Mouse (Mus musculus): ENCODE results near the gene Olfr1386. TPM values are rescaled to one million over a fixed set of nuclear protein-coding genes. Genes with fewer than 3 reads are reported as not detected.
"Not testable (repeated sequence)": the region's sequence is repeated elsewhere in the genome, so short reads cannot be mapped to it uniquely, and the experiment has no call there.

The Olfr1386 gene
- polyA plus RNA-seq (2016; fragmentation: Nextera tagmentation; extraction: Ambion mirVana): not detected in 2 replicates

- H3K36me3 ChIP-seq; H3K9me3 ChIP-seq (replicated peaks); H3K4me3 ChIP-seq; H3K27me3 ChIP-seq (ENCODE audit: low read depth, poor library complexity, severe bottlenecking); H3K27ac ChIP-seq; H3K4me1 ChIP-seq; DNase-seq (ENCODE audit: low spot score): not testable (repeated sequence)
- 76% methylated on average over 3 of the region's 3 CpGs for WGBS
These were observed at the start of gene Olfr1386 for GRCm38 (mm10) chr11:49464746-49465145. Gene Olfr1386 (plus strand): TSS chr11:49465046.

- Histone ChIP-seq H3K4me1 (no peaks in the 10 kb centered on the region), H3K4me3 (no peak within 1 kb of the TSS), H3K9me3 (replicated peaks) (no peaks in the 10 kb centered on the region), H3K27me3 (ENCODE audit: low read depth, poor library complexity, severe bottlenecking) (no peaks in the 10 kb centered on the region), H3K27ac (no peak within 1 kb of the TSS), H3K36me3 (no peaks in the 10 kb centered on the region)
- no peak for DNase-seq (ENCODE audit: low spot score)
- WGBS: 94% methylated on average over 2 of the region's 2 CpGs
These were observed 42.1 kb upstream of the Olfr1386 start, which contains the start of gene Olfr1389 for GRCm38 (mm10) chr11:49422767-49423166. Gene Olfr1389 (plus strand): TSS chr11:49423067.

- H3K27ac ChIP-seq: no peak overlapping the region
- DNase-seq (ENCODE audit: low spot score): no peak
These were observed 39.5 kb upstream of the Olfr1386 start for GRCm38 (mm10) chr11:49425257-49425927.

GRCm38 (mm10) chr11:49429641-49430040 is 35.2 kb upstream of the Olfr1386 start:
- DNase-seq (ENCODE audit: low spot score): no peak
- H3K4me1 ChIP-seq: no peaks in the 10 kb centered on the region
- no peaks in the 10 kb centered on the region for H3K9me3 ChIP-seq (replicated peaks)
- whole genome bisulfite sequencing: 90% methylated on average over 2 of the region's 2 CpGs
- H3K27me3 ChIP-seq (ENCODE audit: low read depth, poor library complexity, severe bottlenecking): no peaks in the 10 kb centered on the region
- no peak overlapping the region for H3K27ac ChIP-seq
- H3K4me3 ChIP-seq: no peak overlapping the region
- no peaks in the 10 kb centered on the region for H3K36me3 ChIP-seq

More at GRCm38 (mm10) chr11:49425257-49425927, 39.5 kb upstream of the Olfr1386 start:
- no peaks in the 10 kb centered on the region for H3K4me1 ChIP-seq
- H3K9me3 ChIP-seq (replicated peaks): no peaks in the 10 kb centered on the region
- no peaks in the 10 kb centered on the region for H3K27me3 ChIP-seq (ENCODE audit: low read depth, poor library complexity, severe bottlenecking)
- whole genome bisulfite sequencing: 93% methylated on average over 1 of the region's 1 CpGs
- no peaks in the 10 kb centered on the region for H3K36me3 ChIP-seq
- H3K4me3 ChIP-seq: no peak overlapping the region

GRCm38 (mm10) chr11:49436411-49436810 is 28.4 kb upstream of the Olfr1386 start, which contains the start of gene Olfr1388:
Gene Olfr1388 (plus strand): TSS chr11:49436624.
- WGBS: 89% methylated on average over 3 of the region's 3 CpGs
- H3K9me3 ChIP-seq (replicated peaks): no peaks in the 10 kb centered on the region
- H3K36me3 ChIP-seq: no peaks in the 10 kb centered on the region
- H3K27me3 ChIP-seq (ENCODE audit: low read depth, poor library complexity, severe bottlenecking): no peaks in the 10 kb centered on the region
- no peak within 1 kb of the TSS for H3K27ac ChIP-seq
- H3K4me3 ChIP-seq: no peak within 1 kb of the TSS
- H3K4me1 ChIP-seq: no peaks in the 10 kb centered on the region
- no peak for DNase-seq (ENCODE audit: low spot score)

- Histone ChIP-seq H3K27ac (no peak within 1 kb of the TSS), H3K27me3 (ENCODE audit: low read depth, poor library complexity, severe bottlenecking) (no peaks in the 10 kb centered on the region), H3K36me3 (no peaks in the 10 kb centered on the region), H3K4me1 (no peaks in the 10 kb centered on the region), H3K9me3 (replicated peaks) (no peaks in the 10 kb centered on the region), H3K4me3 (no peak within 1 kb of the TSS)
- 77% methylated on average over 1 of the region's 1 CpGs for WGBS
- DNase-seq (ENCODE audit: low spot score): no peak
These were observed 9.8 kb upstream of the Olfr1386 start, which contains the start of gene Olfr1387 for GRCm38 (mm10) chr11:49455043-49455442. Gene Olfr1387 (plus strand): TSS chr11:49455343.

GRCm38 (mm10) chr11:49485973-49486372 is 21.1 kb downstream of the Olfr1386 start:
- H3K27ac ChIP-seq: no peak overlapping the region
- no peaks in the 10 kb centered on the region for H3K36me3 ChIP-seq
- DNase-seq (ENCODE audit: low spot score): no peak
- H3K9me3 ChIP-seq (replicated peaks): no peaks in the 10 kb centered on the region
- no peaks in the 10 kb centered on the region for H3K4me1 ChIP-seq
- 28% methylated on average over 4 of the region's 4 CpGs for WGBS
- H3K27me3 ChIP-seq (ENCODE audit: low read depth, poor library complexity, severe bottlenecking): no peaks in the 10 kb centered on the region
- no peak overlapping the region for H3K4me3 ChIP-seq

GRCm38 (mm10) chr11:49488770-49489169 is 23.9 kb downstream of the Olfr1386 start, which contains the start of gene Olfr1385:
Gene Olfr1385 (plus strand): TSS chr11:49489070.
- not testable (repeated sequence) for DNase-seq (ENCODE audit: low spot score); H3K36me3 ChIP-seq; H3K4me3 ChIP-seq; H3K9me3 ChIP-seq (replicated peaks); H3K4me1 ChIP-seq; H3K27ac ChIP-seq; H3K27me3 ChIP-seq (ENCODE audit: low read depth, poor library complexity, severe bottlenecking)
- 74% methylated on average over 1 of the region's 1 CpGs for WGBS

GRCm38 (mm10) chr11:49518086-49518485 is 53.2 kb downstream of the Olfr1386 start:
- Histone ChIP-seq H3K9me3 (replicated peaks) (no peaks in the 10 kb centered on the region), H3K4me1 (no peaks in the 10 kb centered on the region), H3K27ac (no peak overlapping the region), H3K36me3 (no peaks in the 10 kb centered on the region), H3K4me3 (no peak overlapping the region), H3K27me3 (ENCODE audit: low read depth, poor library complexity, severe bottlenecking) (no peaks in the 10 kb centered on the region)
- 82% methylated on average over 5 of the region's 5 CpGs for WGBS
- no peak for DNase-seq (ENCODE audit: low spot score)

- H3K4me3 ChIP-seq: no peak within 1 kb of the TSS
- H3K9me3 ChIP-seq (replicated peaks): no peaks in the 10 kb centered on the region
- H3K4me1 ChIP-seq: no peaks in the 10 kb centered on the region
- no peak within 1 kb of the TSS for H3K27ac ChIP-seq
- DNase-seq (ENCODE audit: low spot score): no peak
- H3K36me3 ChIP-seq: no peaks in the 10 kb centered on the region
- H3K27me3 ChIP-seq (ENCODE audit: low read depth, poor library complexity, severe bottlenecking): no peaks in the 10 kb centered on the region
These were observed 54.5 kb downstream of the Olfr1386 start, which contains the start of gene Olfr1383 for GRCm38 (mm10) chr11:49519348-49519747. Gene Olfr1383 (plus strand): TSS chr11:49519648.

Other genes starting within 250 kb of the Olfr1386 start
- gene Mgat1, start 220.9 kb upstream of the Olfr1386 start, polyA plus RNA-seq (2016; fragmentation: Nextera tagmentation; extraction: Ambion mirVana): 40.0 and 46.0 TPM in 2 replicates
- gene Olfr1393, start 186.7 kb upstream of the Olfr1386 start, polyA plus RNA-seq (2016; fragmentation: Nextera tagmentation; extraction: Ambion mirVana): not detected in 2 replicates
- not detected in 2 replicates for gene Olfr1392, start 179.8 kb upstream of the Olfr1386 start, polyA plus RNA-seq (2016; fragmentation: Nextera tagmentation; extraction: Ambion mirVana)
- not detected in 2 replicates for gene Olfr10, start 160.3 kb upstream of the Olfr1386 start, polyA plus RNA-seq (2016; fragmentation: Nextera tagmentation; extraction: Ambion mirVana)
- not detected in 2 replicates for gene Olfr1391, start 142.3 kb upstream of the Olfr1386 start, polyA plus RNA-seq (2016; fragmentation: Nextera tagmentation; extraction: Ambion mirVana)
- not detected in 2 replicates for gene Olfr1390, start 129.9 kb upstream of the Olfr1386 start, polyA plus RNA-seq (2016; fragmentation: Nextera tagmentation; extraction: Ambion mirVana)
- gene Olfr1389, start 42.0 kb upstream of the Olfr1386 start, polyA plus RNA-seq (2016; fragmentation: Nextera tagmentation; extraction: Ambion mirVana): not detected in 2 replicates
- gene Olfr1388, start 28.4 kb upstream of the Olfr1386 start, polyA plus RNA-seq (2016; fragmentation: Nextera tagmentation; extraction: Ambion mirVana): 0.09 and 0.10 TPM in 2 replicates
- gene Olfr1387, start 9.7 kb upstream of the Olfr1386 start, polyA plus RNA-seq (2016; fragmentation: Nextera tagmentation; extraction: Ambion mirVana): not detected in 2 replicates
- not detected in 2 replicates for gene Olfr1385, start 24.0 kb downstream of the Olfr1386 start, polyA plus RNA-seq (2016; fragmentation: Nextera tagmentation; extraction: Ambion mirVana)
- gene Olfr1384, start 41.7 kb downstream of the Olfr1386 start, polyA plus RNA-seq (2016; fragmentation: Nextera tagmentation; extraction: Ambion mirVana): not detected in 2 replicates
- not detected in 2 replicates for gene Olfr1383, start 54.6 kb downstream of the Olfr1386 start, polyA plus RNA-seq (2016; fragmentation: Nextera tagmentation; extraction: Ambion mirVana)
- not detected in 2 replicates for gene Olfr1382, start 63.2 kb downstream of the Olfr1386 start, polyA plus RNA-seq (2016; fragmentation: Nextera tagmentation; extraction: Ambion mirVana)
- not detected in 2 replicates for gene Olfr1381, start 78.4 kb downstream of the Olfr1386 start, polyA plus RNA-seq (2016; fragmentation: Nextera tagmentation; extraction: Ambion mirVana)
- not detected in 2 replicates for gene Olfr1380, start 91.8 kb downstream of the Olfr1386 start, polyA plus RNA-seq (2016; fragmentation: Nextera tagmentation; extraction: Ambion mirVana)
- gene Flt4, start 144.2 kb downstream of the Olfr1386 start, polyA plus RNA-seq (2016; fragmentation: Nextera tagmentation; extraction: Ambion mirVana): 6.4 and 6.6 TPM in 2 replicates
- gene Scgb3a1, start 198.6 kb downstream of the Olfr1386 start, polyA plus RNA-seq (2016; fragmentation: Nextera tagmentation; extraction: Ambion mirVana): not detected in 2 replicates
- 59.1 and 63.4 TPM in 2 replicates for gene Cnot6, start 247.7 kb downstream of the Olfr1386 start, polyA plus RNA-seq (2016; fragmentation: Nextera tagmentation; extraction: Ambion mirVana)